Mouse (Mus musculus): ENCODE data around the gene Asb4. TPM values are rescaled to one million over a fixed set of nuclear protein-coding genes. Genes with fewer than 3 reads are reported as not detected.

The Asb4 gene
- polyA plus RNA-seq, 1 experiment from 2014 or later: 21.5 TPM

DNA sequence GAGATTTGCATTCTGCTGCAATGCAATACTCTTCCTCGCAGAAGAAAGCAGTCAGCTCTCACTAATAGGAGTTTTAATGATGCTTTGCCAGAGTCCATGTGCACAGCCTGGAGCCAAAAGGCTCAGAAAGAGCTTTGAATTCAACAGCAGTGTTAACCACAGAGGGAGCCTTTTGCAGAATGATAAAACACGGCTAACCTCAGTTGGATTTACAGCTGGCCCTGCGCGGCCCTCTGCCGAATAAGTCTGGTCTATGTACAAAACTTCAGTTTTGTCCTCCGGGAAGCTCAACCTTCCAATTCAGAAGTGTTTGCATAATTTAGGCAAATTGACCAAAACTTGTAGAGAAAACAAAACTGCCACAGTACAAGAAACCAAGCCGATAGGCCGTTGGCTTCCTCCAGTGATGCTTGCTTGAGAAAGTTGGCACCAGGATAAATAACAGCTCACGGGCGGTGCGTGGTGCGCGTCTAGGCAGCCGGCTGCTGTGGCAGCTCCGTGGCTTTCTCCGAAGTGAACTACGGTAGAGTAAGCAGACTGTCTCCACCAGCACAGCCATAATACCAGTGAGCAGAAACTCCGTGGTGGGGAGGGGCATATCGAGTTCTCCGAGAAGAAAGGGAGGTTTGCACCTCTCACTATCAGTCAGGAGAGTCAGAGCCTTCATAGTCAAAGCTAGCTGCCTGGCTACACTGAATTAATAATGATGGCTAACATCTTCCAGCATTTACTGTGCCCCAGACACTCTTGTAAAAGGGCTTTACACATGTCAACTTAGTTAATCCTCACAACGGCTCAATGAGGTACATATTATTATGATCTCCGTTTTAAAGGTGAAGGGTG lies 3.2 kb upstream of the Asb4 start:
- H3K4me3 ChIP-seq: peak overlapping the region; percentile 22
- H3K4me1 ChIP-seq: peaks cover 51% of the 10 kb centered on the region
- peak; percentile 63 for ATAC-seq (ENCODE audit: low FRiP score, low read depth)
- H3K9ac ChIP-seq (replicated peaks): peak overlapping the region; percentile 25
- peak overlapping the region; percentile 96 for H3K27ac ChIP-seq (replicated peaks)
- H3K36me3 ChIP-seq: no peaks in the 10 kb centered on the region
- H3K9me3 ChIP-seq: no peaks in the 10 kb centered on the region
- 0 out of 2 replicates have a peak, but pooled peaks cover 3% of the 10 kb centered on the region for H3K27me3 ChIP-seq
- H3K4me2 ChIP-seq (replicated peaks): peak overlapping the region; percentile 48
- 11% methylated on average over 22 of the region's 22 CpGs for WGBS

DNA sequence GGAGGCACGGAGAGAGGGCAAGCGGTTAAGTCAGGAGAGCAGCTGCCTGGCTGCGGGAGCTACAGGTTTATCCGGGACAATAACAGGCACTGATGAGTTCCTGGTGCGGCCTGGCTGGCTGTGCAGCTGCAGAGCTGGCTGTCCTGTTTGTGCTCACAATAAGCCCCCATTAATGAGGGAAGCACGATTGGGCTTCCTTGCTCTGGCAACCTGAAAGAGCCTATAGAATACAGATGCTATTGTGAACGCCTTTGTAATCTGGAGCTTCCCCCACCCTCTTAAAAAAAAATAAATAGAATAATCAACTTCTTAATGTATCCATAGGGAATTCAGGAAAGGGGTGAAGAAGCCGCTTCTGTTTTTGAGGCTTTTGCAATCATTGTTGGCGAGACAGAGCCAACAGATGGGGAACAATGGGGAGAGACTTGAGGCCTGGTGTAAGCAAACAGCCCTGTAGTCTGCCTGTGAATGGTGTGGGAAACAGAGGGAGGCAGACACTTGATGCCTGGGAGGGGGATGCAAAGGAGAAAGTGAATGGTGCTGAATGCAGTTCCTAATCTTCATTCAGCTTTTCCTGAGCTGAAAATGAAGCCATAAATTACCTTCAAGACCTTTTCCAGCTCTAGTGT lies 2.4 kb upstream of the Asb4 start:
- H3K36me3 ChIP-seq: no peaks in the 10 kb centered on the region
- H3K4me1 ChIP-seq: peaks cover 55% of the 10 kb centered on the region
- H3K4me2 ChIP-seq (replicated peaks): peak overlapping the region; percentile 48
- WGBS: 6% methylated on average over 9 of the region's 9 CpGs
- peak overlapping the region; percentile 25 for H3K9ac ChIP-seq (replicated peaks)
- H3K27ac ChIP-seq (replicated peaks): peak overlapping the region; percentile 96
- H3K27me3 ChIP-seq: 0 out of 2 replicates have a peak, but pooled peaks cover 3% of the 10 kb centered on the region
- H3K9me3 ChIP-seq: no peaks in the 10 kb centered on the region
- peak; percentile 85 for ATAC-seq (ENCODE audit: low FRiP score, low read depth)
- H3K4me3 ChIP-seq: peak overlapping the region; percentile 22; the same call in 1 of the 2 replicates

DNA sequence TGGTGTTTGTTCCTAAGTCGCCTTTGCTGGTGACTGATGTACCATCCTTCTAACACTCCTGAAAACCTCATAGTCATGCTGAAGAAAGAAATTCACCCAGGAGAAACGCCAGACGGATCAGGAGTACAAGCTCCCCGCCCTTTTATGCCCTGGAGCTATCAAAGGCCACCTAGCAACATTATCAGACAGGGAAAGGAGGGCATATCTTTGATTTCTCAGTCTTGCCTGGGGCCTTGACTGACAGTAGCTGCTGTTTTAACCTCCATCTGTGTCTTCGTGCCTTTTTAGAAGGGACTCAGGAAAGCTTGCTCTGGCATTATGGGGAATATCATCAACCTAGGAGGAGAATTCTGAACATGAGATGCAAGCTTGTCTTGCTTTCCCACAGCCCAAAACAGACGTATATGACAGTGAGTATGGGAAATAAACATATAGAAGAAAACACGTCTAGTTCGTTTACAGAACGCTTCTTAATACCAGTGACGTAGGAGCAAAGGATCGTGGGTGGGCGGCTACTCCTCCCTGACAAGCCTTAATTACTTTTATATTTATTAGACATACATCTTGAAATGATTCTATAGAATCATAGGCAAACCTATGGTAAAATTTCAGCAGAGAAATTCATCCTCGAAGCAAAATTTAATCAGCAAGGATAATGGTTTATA lies 1.1 kb upstream of the Asb4 start:
- Histone ChIP-seq H3K27ac (replicated peaks) (peak overlapping the region; percentile 96), H3K9me3 (no peaks in the 10 kb centered on the region), H3K27me3 (0 out of 2 replicates have a peak, but pooled peaks cover 3% of the 10 kb centered on the region), H3K9ac (replicated peaks) (no peak overlapping the region), H3K4me1 (peaks cover 52% of the 10 kb centered on the region), H3K36me3 (no peaks in the 10 kb centered on the region), H3K4me2 (replicated peaks) (no peak overlapping the region), H3K4me3 (no peak overlapping the region)
- no peak for ATAC-seq (ENCODE audit: low FRiP score, low read depth)
- WGBS: 43% methylated on average over 13 of the region's 13 CpGs

DNA sequence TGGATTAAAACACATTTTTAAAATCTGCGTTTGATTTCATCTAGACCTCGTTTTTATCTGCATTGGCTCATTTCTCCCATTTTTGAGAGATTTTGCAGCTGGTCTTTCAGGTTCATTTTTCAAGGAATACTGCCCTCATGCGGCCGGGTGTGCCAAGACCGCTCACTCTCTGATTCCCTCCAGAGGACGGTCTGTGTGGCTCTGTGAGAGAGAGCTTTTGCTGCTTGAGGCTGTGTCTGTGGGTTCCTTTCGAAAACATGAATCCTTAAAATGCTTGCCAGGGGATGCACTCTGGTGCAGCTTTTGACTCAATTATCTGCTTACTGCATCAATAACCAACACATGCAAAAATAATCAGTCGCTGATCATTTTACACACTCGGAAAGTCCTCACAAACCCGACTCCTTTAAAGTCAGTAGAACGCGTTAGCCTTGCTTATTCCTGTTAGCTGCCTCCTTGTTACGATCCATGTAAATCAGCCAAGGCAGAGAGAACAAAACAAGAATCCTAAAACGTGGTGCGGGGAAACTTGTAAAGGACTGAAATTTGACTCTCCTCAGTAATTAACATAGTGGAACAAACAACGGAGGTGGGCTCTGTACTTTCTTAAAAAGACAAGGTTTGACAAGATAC lies 487 bp upstream of the Asb4 start:
- no peaks in the 10 kb centered on the region for H3K9me3 ChIP-seq
- peak overlapping the region; percentile 82 for H3K27ac ChIP-seq (replicated peaks)
- H3K36me3 ChIP-seq: no peaks in the 10 kb centered on the region
- WGBS: 1% methylated on average over 16 of the region's 16 CpGs
- peak; percentile 24; the same call in 1 of the 2 replicates for ATAC-seq (ENCODE audit: low FRiP score, low read depth)
- peak overlapping the region; percentile 53 for H3K9ac ChIP-seq (replicated peaks)
- peak overlapping the region; percentile 25 for H3K4me3 ChIP-seq
- H3K4me2 ChIP-seq (replicated peaks): peak overlapping the region; percentile 50
- peaks cover 52% of the 10 kb centered on the region for H3K4me1 ChIP-seq
- no peaks in the 10 kb centered on the region for H3K27me3 ChIP-seq

DNA sequence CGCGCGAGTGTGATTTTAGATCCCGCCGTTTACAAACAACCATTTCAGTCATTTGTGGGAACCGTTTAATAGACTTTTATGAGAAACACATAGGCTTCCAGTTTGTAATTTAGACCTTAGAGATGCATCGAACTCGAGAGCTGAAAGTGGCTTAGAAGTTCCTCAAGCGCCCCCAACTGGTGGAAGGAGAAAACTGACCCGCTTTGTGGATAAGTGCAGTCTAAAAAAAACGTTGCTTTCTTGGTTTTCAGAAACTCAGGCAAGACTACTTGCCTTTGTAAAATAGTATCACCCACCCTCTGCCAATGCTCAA lies 948 bp downstream of the Asb4 start:
- no peak for ATAC-seq (ENCODE audit: low FRiP score, low read depth)
- H3K4me1 ChIP-seq: peaks cover 50% of the 10 kb centered on the region
- no peaks in the 10 kb centered on the region for H3K9me3 ChIP-seq
- peak overlapping the region; percentile 25 for H3K4me3 ChIP-seq
- no peaks in the 10 kb centered on the region for H3K27me3 ChIP-seq
- H3K4me2 ChIP-seq (replicated peaks): peak overlapping the region; percentile 50
- peak overlapping the region; percentile 82 for H3K27ac ChIP-seq (replicated peaks)
- 2% methylated on average over 11 of the region's 11 CpGs for WGBS
- H3K9ac ChIP-seq (replicated peaks): peak overlapping the region; percentile 53; the same call in 1 of the 2 replicates
- no peaks in the 10 kb centered on the region for H3K36me3 ChIP-seq

DNA sequence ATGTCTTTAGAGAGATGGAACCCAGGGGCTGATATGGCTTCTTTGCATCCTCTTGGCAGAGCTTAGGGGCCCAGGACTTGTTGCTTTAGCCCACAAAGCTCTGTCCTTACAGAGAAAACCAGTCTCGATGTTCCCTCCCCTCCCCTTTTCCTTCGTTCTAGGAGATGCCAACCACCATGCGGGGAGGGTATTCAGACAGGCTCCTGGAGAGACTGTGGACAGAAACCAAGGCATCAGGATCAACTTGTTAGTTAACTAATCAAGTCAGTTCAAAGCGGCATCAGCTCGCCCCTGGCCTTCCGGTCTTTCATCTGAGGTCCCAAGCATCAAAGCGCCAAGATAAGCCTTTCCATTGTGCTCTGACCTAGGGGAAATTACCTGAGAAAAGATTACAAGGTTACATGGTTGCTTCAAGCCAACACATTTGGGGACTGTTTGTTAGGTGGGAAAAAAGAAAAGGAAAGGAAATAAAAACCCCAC lies 2.0 kb downstream of the Asb4 start:
- ATAC-seq (ENCODE audit: low FRiP score, low read depth): no peak
- Histone ChIP-seq H3K36me3 (no peaks in the 10 kb centered on the region), H3K4me1 (peaks cover 42% of the 10 kb centered on the region), H3K27ac (replicated peaks) (no peak overlapping the region), H3K27me3 (no peaks in the 10 kb centered on the region), H3K4me3 (no peak overlapping the region), H3K4me2 (replicated peaks) (no peak overlapping the region), H3K9me3 (no peaks in the 10 kb centered on the region), H3K9ac (replicated peaks) (no peak overlapping the region)
- 14% methylated on average over 7 of the region's 7 CpGs for WGBS

DNA sequence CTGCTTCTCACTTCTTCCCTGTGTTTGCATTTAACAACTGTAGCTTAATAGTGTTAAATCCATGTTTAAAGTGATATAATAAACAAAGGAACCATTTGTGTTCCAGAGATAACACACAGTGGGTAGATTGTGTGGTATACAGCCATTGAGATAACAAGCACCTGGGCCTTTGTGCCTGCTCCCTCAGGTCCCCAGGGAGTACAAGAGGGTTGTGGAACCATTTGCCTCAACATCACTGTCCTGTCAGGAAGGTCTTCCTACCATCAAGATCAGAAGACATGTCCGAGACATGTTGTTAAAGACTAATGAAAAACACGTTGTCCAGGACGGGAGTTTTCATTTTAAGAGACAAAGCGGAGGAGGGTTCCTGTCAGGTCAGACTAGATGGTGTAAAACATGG lies 3.3 kb downstream of the Asb4 start:
- no peak for ATAC-seq (ENCODE audit: low FRiP score, low read depth)
- 84% methylated on average over 4 of the region's 4 CpGs for WGBS
- no peak overlapping the region for H3K4me3 ChIP-seq
- H3K27me3 ChIP-seq: no peaks in the 10 kb centered on the region
- H3K27ac ChIP-seq (replicated peaks): no peak overlapping the region
- no peak overlapping the region for H3K9ac ChIP-seq (replicated peaks)
- no peaks in the 10 kb centered on the region for H3K9me3 ChIP-seq
- peaks cover 39% of the 10 kb centered on the region for H3K4me1 ChIP-seq
- H3K36me3 ChIP-seq: no peaks in the 10 kb centered on the region
- H3K4me2 ChIP-seq (replicated peaks): no peak overlapping the region

DNA sequence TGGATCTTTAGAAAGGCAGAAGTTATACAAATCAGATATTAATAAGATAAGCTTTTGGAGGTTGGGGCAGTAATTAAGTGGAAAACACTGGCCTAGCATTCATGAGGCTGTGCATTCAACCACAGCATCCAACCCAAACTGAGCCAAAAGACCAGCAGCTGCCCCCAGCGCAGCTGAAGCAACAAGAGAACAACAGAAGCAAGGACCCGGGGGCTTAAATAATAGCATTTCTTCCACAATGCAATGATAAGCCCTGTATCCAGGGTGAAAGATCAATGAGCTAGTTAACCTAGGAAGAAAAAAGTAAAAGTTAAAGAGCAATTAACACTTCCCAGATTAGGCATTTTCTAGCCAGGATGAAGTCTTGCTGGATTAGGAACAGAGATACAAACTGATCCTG lies 4.2 kb downstream of the Asb4 start:
- no peak for ATAC-seq (ENCODE audit: low FRiP score, low read depth)
- Histone ChIP-seq H3K27me3 (no peaks in the 10 kb centered on the region; the same call in 1 of the 2 replicates), H3K4me3 (no peak overlapping the region), H3K9me3 (no peaks in the 10 kb centered on the region), H3K9ac (replicated peaks) (no peak overlapping the region), H3K4me1 (peaks cover 30% of the 10 kb centered on the region), H3K4me2 (replicated peaks) (no peak overlapping the region), H3K27ac (replicated peaks) (no peak overlapping the region), H3K36me3 (no peaks in the 10 kb centered on the region)
- 15% methylated on average over 2 of the region's 2 CpGs for WGBS

DNA sequence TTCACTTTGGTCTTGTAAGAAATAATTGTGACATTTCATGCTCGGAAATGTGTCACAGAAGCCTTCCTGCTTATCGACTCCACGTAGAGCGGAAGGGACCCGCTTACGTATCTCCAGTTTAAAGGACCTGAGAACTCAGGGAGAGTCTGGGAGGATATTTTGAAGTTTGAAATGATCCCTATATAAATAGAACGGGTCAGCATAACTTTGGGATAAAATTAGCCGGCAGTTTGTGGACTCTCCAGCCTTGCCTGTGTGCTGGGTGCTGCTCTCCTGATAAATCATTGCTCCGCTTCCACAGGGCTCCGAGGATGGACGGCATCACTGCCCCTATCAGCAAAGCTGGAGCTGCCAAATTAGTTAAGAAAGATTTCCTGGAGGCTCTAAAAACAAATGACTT lies 7.1 kb downstream of the Asb4 start:
- ATAC-seq (ENCODE audit: low FRiP score, low read depth): no peak
- Histone ChIP-seq H3K36me3 (no peaks in the 10 kb centered on the region), H3K9ac (replicated peaks) (no peak overlapping the region; the same call in 1 of the 2 replicates), H3K4me2 (replicated peaks) (peak overlapping the region; percentile 47), H3K4me3 (peak overlapping the region; percentile 29), H3K9me3 (no peaks in the 10 kb centered on the region), H3K27ac (replicated peaks) (no peak overlapping the region), H3K4me1 (peaks cover 16% of the 10 kb centered on the region), H3K27me3 (peaks cover 8% of the 10 kb centered on the region)
- WGBS: 8% methylated on average over 11 of the region's 11 CpGs

DNA sequence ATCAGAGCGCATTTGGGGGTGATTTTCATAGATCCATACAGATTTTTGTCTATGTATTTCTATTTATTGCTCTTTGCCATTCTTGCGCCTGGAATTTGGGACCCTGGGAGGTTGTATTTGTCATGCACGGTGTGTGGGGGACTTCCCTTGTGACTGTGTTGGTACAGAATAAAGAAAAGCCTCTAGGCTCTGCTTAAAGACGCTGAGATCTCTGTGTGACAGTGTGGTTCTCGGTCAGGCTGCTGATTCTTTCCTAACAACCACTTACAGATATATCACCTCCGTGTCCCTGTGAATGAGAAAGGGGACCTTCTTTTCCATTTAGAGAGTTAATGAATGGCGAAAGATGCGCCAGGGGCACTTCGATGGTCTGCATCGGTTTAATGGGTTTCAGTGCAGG lies 7.8 kb downstream of the Asb4 start:
- H3K4me1 ChIP-seq: peaks cover 15% of the 10 kb centered on the region
- H3K27ac ChIP-seq (replicated peaks): no peak overlapping the region
- H3K9ac ChIP-seq (replicated peaks): no peak overlapping the region
- peak overlapping the region; percentile 7; the same call in 1 of the 2 replicates for H3K4me3 ChIP-seq
- peaks cover 10% of the 10 kb centered on the region for H3K27me3 ChIP-seq
- H3K4me2 ChIP-seq (replicated peaks): peak overlapping the region; percentile 47
- 0 out of 2 replicates have a peak, but pooled peaks have one; percentile 59 for ATAC-seq (ENCODE audit: low FRiP score, low read depth)
- no peaks in the 10 kb centered on the region for H3K9me3 ChIP-seq
- no peaks in the 10 kb centered on the region for H3K36me3 ChIP-seq
- 7% methylated on average over 10 of the region's 10 CpGs for WGBS

DNA sequence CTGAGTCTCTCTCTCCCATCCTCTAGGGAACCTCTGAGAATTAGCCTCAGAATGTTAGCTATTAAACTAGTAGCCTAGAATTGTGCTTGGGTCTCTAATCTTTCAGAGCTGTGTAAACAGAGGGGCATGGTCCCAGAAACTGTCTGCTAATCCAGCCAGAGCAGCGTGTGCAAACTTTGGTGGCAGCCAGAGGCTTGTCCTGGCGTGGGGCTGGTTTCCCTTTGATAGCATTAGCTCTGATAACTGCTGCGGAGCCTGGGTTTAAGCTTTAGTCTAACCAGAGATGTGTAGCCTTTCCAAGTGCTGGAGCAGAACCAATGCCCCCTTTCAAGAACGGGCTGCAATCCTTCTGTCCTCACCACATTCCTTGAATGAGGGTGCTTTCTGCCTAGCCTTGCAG lies 11.8 kb downstream of the Asb4 start:
- Histone ChIP-seq H3K4me1 (peaks cover 15% of the 10 kb centered on the region), H3K9me3 (no peaks in the 10 kb centered on the region), H3K4me3 (no peak overlapping the region), H3K9ac (replicated peaks) (no peak overlapping the region), H3K36me3 (no peaks in the 10 kb centered on the region), H3K4me2 (replicated peaks) (no peak overlapping the region), H3K27ac (replicated peaks) (no peak overlapping the region), H3K27me3 (peaks cover 30% of the 10 kb centered on the region)
- WGBS: 6% methylated on average over 4 of the region's 4 CpGs
- no peak for ATAC-seq (ENCODE audit: low FRiP score, low read depth)
